Mouse (Mus musculus): ENCODE results near the gene Tigit. TPM values are rescaled to one million over a fixed set of nuclear protein-coding genes. Genes with fewer than 3 reads are reported as not detected.

Gene Tigit
- polyA plus RNA-seq, 1 experiment from 2014 or later = not detected

DNA sequence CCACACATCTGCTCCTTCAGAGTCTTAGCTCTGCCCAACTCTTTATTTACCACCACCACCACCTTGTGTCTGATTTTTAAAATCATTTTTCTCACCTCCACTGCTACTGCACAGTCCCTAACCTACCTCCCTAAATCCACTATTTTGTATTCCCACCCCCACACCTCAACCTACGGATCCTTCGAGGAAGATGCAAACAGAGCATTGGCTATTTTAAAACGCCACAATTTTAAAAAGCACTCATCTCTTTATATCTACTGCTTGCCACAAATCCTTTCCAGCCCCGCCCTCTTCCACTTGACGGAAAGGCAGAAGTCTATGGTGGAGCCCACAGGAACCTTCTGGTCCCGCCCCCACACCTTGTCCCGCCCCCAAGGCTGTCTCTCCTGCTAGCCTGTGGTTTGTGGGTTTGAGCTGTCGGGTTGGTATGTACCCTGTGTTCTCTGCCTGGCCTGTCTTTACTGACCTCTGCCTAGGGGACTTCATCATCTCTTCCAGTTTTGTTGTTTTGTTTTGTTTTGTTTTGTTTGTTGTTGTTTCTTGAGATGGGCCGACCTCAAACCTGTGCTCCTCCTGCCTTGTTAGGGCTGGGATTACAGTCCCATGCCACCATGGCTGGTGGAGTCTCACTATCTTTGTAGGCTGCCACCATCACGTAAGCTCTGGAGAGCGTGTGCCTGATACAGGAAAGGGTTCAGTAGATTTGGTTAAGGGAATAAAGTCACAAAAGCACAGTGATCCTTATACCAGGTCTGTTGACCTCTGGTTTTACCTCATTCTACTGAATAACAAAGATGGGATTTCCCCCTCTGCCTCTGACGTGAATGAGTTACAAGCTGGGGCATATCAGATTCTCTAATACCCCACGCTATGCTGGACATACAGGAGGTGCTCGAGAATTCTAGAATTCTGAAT, 35.0 kb upstream of the Tigit start:
- ATAC-seq (ENCODE audit: low FRiP score, low TSS enrichment) = no peak
- H3K4me2 ChIP-seq (replicated peaks; ENCODE audit: low read depth, low read length) = no peak overlapping the region

DNA sequence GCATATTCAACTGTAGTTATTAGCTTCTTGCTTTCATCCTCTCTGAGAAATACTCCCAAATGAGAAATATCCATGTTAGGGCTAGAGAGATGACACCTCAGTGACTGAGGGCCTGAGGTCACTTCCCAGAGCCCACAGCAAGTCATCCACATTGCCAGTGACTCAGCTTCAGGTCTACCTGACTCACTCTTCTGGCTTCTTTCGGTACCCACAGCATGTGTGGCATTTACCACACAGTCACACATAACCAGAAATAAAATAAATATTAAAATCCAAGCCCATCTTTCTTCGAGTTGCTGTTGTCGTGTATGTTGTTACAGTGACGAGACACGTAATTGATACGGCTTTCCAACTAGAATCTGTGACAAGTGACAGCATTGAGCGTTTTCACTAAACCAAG, 33.8 kb upstream of the Tigit start:
- Histone ChIP-seq H3K27me3 (ENCODE audit: insufficient read depth, low read length) (no peaks in the 10 kb centered on the region), H3K27ac (ENCODE audit: low read length) (no peak overlapping the region), H3K9me3 (ENCODE audit: low read length) (no peaks in the 10 kb centered on the region), H3K4me2 (replicated peaks; ENCODE audit: low read depth, low read length) (no peak overlapping the region), H3K36me3 (ENCODE audit: insufficient read depth, low read length) (no peaks in the 10 kb centered on the region), H3K4me1 (ENCODE audit: insufficient read depth, low read length) (peaks cover 7% of the 10 kb centered on the region), H3K9ac (replicated peaks; ENCODE audit: low read length) (no peak overlapping the region), H3K4me3 (ENCODE audit: low read length) (no peak overlapping the region)
- WGBS = 88% methylated on average over 7 of the region's 7 CpGs
- no peak for ATAC-seq (ENCODE audit: low FRiP score, low TSS enrichment)

More for the DNA sequence above, 35.0 kb upstream of the Tigit start:
- Histone ChIP-seq H3K4me1 (ENCODE audit: insufficient read depth, low read length) (peaks cover 7% of the 10 kb centered on the region), H3K9me3 (ENCODE audit: low read length) (no peaks in the 10 kb centered on the region), H3K36me3 (ENCODE audit: insufficient read depth, low read length) (no peaks in the 10 kb centered on the region), H3K27me3 (ENCODE audit: insufficient read depth, low read length) (no peaks in the 10 kb centered on the region), H3K27ac (ENCODE audit: low read length) (no peak overlapping the region), H3K4me3 (ENCODE audit: low read length) (no peak overlapping the region), H3K9ac (replicated peaks; ENCODE audit: low read length) (no peak overlapping the region)
- WGBS = 78% methylated on average over 14 of the region's 14 CpGs

DNA sequence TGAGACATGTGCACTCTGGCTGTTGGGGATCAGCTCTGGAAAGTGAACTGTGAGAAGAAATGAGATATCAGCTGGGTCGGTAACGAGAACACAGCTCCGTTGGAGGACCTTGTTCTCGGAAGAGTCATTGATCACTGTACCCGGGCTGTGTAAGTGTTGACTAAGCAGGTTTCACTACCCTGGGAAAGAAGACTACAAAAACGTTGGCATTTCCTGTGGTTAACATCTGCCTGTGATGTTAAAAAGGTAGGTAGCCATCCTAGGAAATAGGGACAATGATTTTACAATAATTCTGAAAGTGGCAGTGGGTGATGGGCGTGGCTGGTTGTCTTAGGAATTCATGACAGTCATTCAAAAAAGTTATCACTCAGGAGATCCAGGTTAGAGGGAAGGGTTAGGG, 31.9 kb upstream of the Tigit start:
- no peak for ATAC-seq (ENCODE audit: low FRiP score, low TSS enrichment)
- Histone ChIP-seq H3K9ac (replicated peaks; ENCODE audit: low read length) (no peak overlapping the region), H3K9me3 (ENCODE audit: low read length) (no peaks in the 10 kb centered on the region), H3K4me1 (ENCODE audit: insufficient read depth, low read length) (no peaks in the 10 kb centered on the region), H3K4me3 (ENCODE audit: low read length) (no peak overlapping the region), H3K27me3 (ENCODE audit: insufficient read depth, low read length) (no peaks in the 10 kb centered on the region), H3K4me2 (replicated peaks; ENCODE audit: low read depth, low read length) (no peak overlapping the region), H3K36me3 (ENCODE audit: insufficient read depth, low read length) (no peaks in the 10 kb centered on the region), H3K27ac (ENCODE audit: low read length) (no peak overlapping the region)
- 75% methylated on average over 7 of the region's 7 CpGs for WGBS

DNA sequence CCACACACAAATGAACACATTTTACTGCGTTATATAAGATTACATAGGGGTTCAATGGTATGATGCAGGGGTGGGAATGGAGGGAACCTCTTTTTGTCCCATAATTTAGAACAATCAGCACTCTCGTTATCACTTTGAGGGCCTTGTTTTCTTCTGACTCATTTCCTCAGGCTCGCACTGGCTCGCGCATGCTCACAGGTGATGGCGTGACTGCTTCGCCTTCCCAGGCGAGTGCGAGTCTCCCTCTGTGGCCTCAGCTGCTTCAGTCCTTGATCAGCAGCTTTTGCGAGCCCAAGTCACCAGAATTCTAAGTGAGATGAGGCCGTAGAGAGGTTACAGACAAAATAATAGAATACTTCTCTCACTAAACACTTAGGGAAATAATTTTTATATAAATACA, 30.2 kb upstream of the Tigit start:
- H3K9ac ChIP-seq (replicated peaks; ENCODE audit: low read length) = no peak overlapping the region
- H3K4me1 ChIP-seq (ENCODE audit: insufficient read depth, low read length) = no peaks in the 10 kb centered on the region
- H3K4me3 ChIP-seq (ENCODE audit: low read length) = no peak overlapping the region
- no peaks in the 10 kb centered on the region for H3K27me3 ChIP-seq (ENCODE audit: insufficient read depth, low read length)
- 89% methylated on average over 11 of the region's 11 CpGs for WGBS
- ATAC-seq (ENCODE audit: low FRiP score, low TSS enrichment) = no peak
- H3K4me2 ChIP-seq (replicated peaks; ENCODE audit: low read depth, low read length) = no peak overlapping the region
- no peaks in the 10 kb centered on the region for H3K36me3 ChIP-seq (ENCODE audit: insufficient read depth, low read length)
- no peaks in the 10 kb centered on the region for H3K9me3 ChIP-seq (ENCODE audit: low read length)
- no peak overlapping the region for H3K27ac ChIP-seq (ENCODE audit: low read length)

DNA sequence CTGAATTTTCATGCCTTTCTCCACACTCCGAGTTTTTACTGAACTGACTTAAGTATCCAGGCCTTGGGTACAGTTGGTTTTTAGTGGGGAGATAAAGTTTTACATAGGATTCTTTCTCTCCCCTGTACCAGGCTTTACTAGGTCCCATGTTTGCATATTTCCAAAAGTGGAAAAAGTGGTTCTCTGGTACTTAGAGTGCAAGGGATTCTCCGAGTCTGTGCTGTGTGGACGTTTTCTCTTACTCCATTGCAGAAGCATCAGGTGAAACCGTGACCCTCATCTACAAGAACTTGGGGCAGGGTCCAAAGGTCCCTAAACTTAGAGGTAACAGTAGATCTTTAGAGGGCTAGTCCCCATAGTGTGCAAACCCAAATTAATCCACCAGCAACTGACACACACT, 28.7 kb upstream of the Tigit start:
- no peak for ATAC-seq (ENCODE audit: low FRiP score, low TSS enrichment)
- H3K9me3 ChIP-seq (ENCODE audit: low read length) = no peaks in the 10 kb centered on the region
- H3K27me3 ChIP-seq (ENCODE audit: insufficient read depth, low read length) = no peaks in the 10 kb centered on the region
- no peaks in the 10 kb centered on the region for H3K4me1 ChIP-seq (ENCODE audit: insufficient read depth, low read length)
- H3K36me3 ChIP-seq (ENCODE audit: insufficient read depth, low read length) = no peaks in the 10 kb centered on the region
- no peak overlapping the region for H3K4me3 ChIP-seq (ENCODE audit: low read length)
- H3K27ac ChIP-seq (ENCODE audit: low read length) = no peak overlapping the region
- H3K4me2 ChIP-seq (replicated peaks; ENCODE audit: low read depth, low read length) = no peak overlapping the region
- no peak overlapping the region for H3K9ac ChIP-seq (replicated peaks; ENCODE audit: low read length)
- WGBS = 79% methylated on average over 4 of the region's 4 CpGs

DNA sequence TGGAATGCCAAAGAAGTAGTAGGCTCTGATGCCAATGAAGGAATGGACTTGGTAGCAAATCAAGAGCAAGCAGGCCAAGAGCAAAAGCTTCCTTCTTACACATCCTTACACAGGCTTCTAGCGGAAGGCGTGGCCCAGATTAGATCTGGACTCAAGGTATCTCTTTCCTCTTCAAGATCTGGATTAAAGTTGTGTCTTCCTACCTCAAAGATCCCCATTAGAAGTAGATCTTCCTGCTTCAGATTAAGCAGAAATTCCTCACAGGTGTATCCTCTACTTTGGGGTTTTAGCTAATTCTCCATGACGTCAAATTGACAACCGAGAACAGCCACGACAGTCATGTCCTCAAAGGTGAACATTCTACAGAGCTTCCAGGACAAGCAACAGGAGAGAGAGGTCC, 27.8 kb upstream of the Tigit start:
- Histone ChIP-seq H3K9ac (replicated peaks; ENCODE audit: low read length) (no peak overlapping the region), H3K27me3 (ENCODE audit: insufficient read depth, low read length) (no peaks in the 10 kb centered on the region), H3K27ac (ENCODE audit: low read length) (no peak overlapping the region), H3K4me1 (ENCODE audit: insufficient read depth, low read length) (no peaks in the 10 kb centered on the region), H3K36me3 (ENCODE audit: insufficient read depth, low read length) (no peaks in the 10 kb centered on the region), H3K4me2 (replicated peaks; ENCODE audit: low read depth, low read length) (no peak overlapping the region), H3K4me3 (ENCODE audit: low read length) (no peak overlapping the region), H3K9me3 (ENCODE audit: low read length) (no peaks in the 10 kb centered on the region)
- no peak for ATAC-seq (ENCODE audit: low FRiP score, low TSS enrichment)
- 93% methylated on average over 5 of the region's 5 CpGs for WGBS

DNA sequence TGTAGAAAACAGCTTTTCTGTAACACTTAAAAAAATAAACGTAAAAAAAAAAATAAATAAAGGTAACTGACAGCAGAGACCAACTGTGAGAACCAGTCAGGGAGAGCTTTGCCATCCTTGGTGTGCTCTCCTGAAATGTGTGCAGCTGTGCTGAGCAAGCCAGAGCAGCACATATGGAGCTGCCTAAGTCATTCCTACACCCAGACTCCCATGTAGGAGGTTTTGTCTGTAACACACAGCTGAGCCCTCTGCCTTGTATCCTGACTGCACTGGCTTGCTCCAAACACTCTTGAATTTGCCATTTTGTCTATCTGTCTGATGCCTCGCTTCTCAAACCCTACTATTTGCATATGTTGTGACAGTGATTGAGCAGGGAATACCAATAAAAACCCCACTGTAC, 27.0 kb upstream of the Tigit start:
- Histone ChIP-seq H3K27ac (ENCODE audit: low read length) (no peak overlapping the region), H3K4me2 (replicated peaks; ENCODE audit: low read depth, low read length) (no peak overlapping the region)
- no peak for ATAC-seq (ENCODE audit: low FRiP score, low TSS enrichment)

DNA sequence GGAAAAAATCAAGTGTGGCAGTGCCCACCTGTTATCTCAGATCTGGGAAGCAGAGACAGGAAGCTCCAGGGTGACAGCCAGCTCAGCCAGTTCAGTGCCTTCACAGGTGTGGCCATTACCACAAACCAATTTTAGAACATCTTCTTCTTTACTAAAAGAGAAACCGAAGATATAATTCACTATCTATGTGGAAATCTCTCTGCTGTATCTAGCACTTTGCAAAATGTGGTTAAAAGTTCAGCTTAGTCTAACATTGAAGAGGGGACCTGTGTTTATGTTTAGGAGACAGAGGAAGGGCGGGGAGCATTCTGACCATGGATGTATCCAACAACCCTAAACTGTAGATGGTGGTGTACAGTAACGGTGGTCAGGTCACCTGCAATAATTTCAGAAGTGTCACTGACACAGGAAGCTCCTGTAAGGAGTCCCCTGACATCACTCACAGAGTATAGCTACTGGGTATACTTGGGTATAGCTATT, 26.3 kb upstream of the Tigit start:
- no peak overlapping the region for H3K4me3 ChIP-seq (ENCODE audit: low read length)
- H3K36me3 ChIP-seq (ENCODE audit: insufficient read depth, low read length) = no peaks in the 10 kb centered on the region
- H3K9ac ChIP-seq (replicated peaks; ENCODE audit: low read length) = no peak overlapping the region
- H3K27ac ChIP-seq (ENCODE audit: low read length) = no peak overlapping the region
- no peaks in the 10 kb centered on the region for H3K9me3 ChIP-seq (ENCODE audit: low read length)
- ATAC-seq (ENCODE audit: low FRiP score, low TSS enrichment) = no peak
- WGBS = 78% methylated on average over 3 of the region's 3 CpGs
- no peaks in the 10 kb centered on the region for H3K4me1 ChIP-seq (ENCODE audit: insufficient read depth, low read length)
- no peak overlapping the region for H3K4me2 ChIP-seq (replicated peaks; ENCODE audit: low read depth, low read length)
- H3K27me3 ChIP-seq (ENCODE audit: insufficient read depth, low read length) = no peaks in the 10 kb centered on the region

More for the DNA sequence above, 27.0 kb upstream of the Tigit start:
- H3K9me3 ChIP-seq (ENCODE audit: low read length) = no peaks in the 10 kb centered on the region
- no peak overlapping the region for H3K4me3 ChIP-seq (ENCODE audit: low read length)
- no peak overlapping the region for H3K9ac ChIP-seq (replicated peaks; ENCODE audit: low read length)
- H3K36me3 ChIP-seq (ENCODE audit: insufficient read depth, low read length) = no peaks in the 10 kb centered on the region
- H3K4me1 ChIP-seq (ENCODE audit: insufficient read depth, low read length) = no peaks in the 10 kb centered on the region
- WGBS = 86% methylated on average over 2 of the region's 2 CpGs
- no peaks in the 10 kb centered on the region for H3K27me3 ChIP-seq (ENCODE audit: insufficient read depth, low read length)

DNA sequence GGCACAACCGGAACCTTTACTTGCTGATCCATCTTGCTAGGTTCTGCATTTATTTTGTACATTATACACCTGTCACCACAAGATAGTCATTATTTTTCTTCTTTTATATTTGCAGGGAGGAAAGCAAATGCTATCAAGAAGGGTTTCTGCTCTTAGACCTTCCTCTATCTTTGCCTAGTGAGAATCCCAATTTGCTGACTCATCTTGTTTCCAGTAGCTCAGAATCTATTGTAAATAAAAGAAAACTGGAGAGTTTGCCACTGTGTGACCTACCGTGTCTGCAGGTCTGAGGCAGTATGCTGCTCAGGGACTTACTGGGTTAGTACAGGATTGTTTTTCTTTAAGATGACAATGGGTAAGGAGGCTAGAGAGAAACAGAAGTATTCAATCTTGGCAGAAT, 24.0 kb upstream of the Tigit start:
- ATAC-seq (ENCODE audit: low FRiP score, low TSS enrichment) = no peak
- no peaks in the 10 kb centered on the region for H3K4me1 ChIP-seq (ENCODE audit: insufficient read depth, low read length)
- no peak overlapping the region for H3K27ac ChIP-seq (ENCODE audit: low read length)
- no peaks in the 10 kb centered on the region for H3K27me3 ChIP-seq (ENCODE audit: insufficient read depth, low read length)
- H3K36me3 ChIP-seq (ENCODE audit: insufficient read depth, low read length) = no peaks in the 10 kb centered on the region
- no peaks in the 10 kb centered on the region for H3K9me3 ChIP-seq (ENCODE audit: low read length)
- no peak overlapping the region for H3K9ac ChIP-seq (replicated peaks; ENCODE audit: low read length)
- H3K4me2 ChIP-seq (replicated peaks; ENCODE audit: low read depth, low read length) = no peak overlapping the region
- no peak overlapping the region for H3K4me3 ChIP-seq (ENCODE audit: low read length)
- WGBS = 78% methylated on average over 2 of the region's 2 CpGs

DNA sequence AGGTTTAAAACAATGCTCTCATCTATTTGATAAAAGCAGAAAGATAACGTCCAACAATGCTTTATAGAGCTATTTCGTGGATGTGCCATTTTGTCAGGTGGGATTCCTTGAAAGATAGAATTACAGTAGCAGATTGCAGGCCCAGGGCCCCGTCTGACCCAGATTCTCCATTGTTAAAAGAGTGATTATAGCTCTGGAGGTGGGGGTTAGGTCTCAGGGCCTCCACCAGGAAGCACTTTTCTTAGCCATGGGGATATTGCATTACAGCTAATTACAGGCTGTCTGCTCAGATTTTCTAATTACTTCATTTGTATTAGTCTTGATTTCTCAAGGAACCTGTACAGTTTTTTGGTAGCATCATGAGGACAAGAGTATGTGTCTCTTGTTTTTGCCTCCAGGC, 10.5 kb upstream of the Tigit start:
- Histone ChIP-seq H3K4me1 (ENCODE audit: insufficient read depth, low read length) (no peaks in the 10 kb centered on the region), H3K27ac (ENCODE audit: low read length) (no peak overlapping the region), H3K27me3 (ENCODE audit: insufficient read depth, low read length) (no peaks in the 10 kb centered on the region), H3K4me3 (ENCODE audit: low read length) (no peak overlapping the region), H3K9ac (replicated peaks; ENCODE audit: low read length) (no peak overlapping the region), H3K36me3 (ENCODE audit: insufficient read depth, low read length) (no peaks in the 10 kb centered on the region), H3K4me2 (replicated peaks; ENCODE audit: low read depth, low read length) (no peak overlapping the region), H3K9me3 (ENCODE audit: low read length) (no peaks in the 10 kb centered on the region)
- ATAC-seq (ENCODE audit: low FRiP score, low TSS enrichment) = no peak
- WGBS = 51% methylated on average over 3 of the region's 3 CpGs

Data from kidney, embryonic 16.5 days (tissue).